Mouse (Mus musculus): ENCODE results near the gene Car1.
A peak's percentile ranks its signal among the peaks of the same experiment; 100 is the strongest.
"Not testable (repeated sequence)": the region's sequence is repeated elsewhere in the genome, so short reads cannot be mapped to it uniquely, and the experiment has no call there.

Car1 gene

GRCm38 (mm10) chr3:14808211-14808610 lies at the start of gene Car1:
TSS of gene Car1 (minus strand) at chr3:14808368.
- no peak for DNase-seq (ENCODE audit: low read depth, low spot score)

GRCm38 (mm10) chr3:14857874-14858273 lies 49.7 kb upstream of the Car1 start:
- DNase-seq (ENCODE audit: low read depth, low spot score): no peak

GRCm38 (mm10) chr3:14854446-14854845 lies 46.3 kb upstream of the Car1 start:
- DNase-seq (ENCODE audit: low read depth, low spot score): no peak

- DNase-seq (ENCODE audit: low read depth, low spot score): no peak
Measured at GRCm38 (mm10) chr3:14853966-14854365, 45.8 kb upstream of the Car1 start.

- DNase-seq (ENCODE audit: low read depth, low spot score): no peak
Measured at GRCm38 (mm10) chr3:14848587-14849254, 40.6 kb upstream of the Car1 start.

GRCm38 (mm10) chr3:14839466-14840118 lies 31.4 kb upstream of the Car1 start:
- no peak for DNase-seq (ENCODE audit: low read depth, low spot score)

GRCm38 (mm10) chr3:14838936-14839335 lies 30.8 kb upstream of the Car1 start:
- DNase-seq (ENCODE audit: low read depth, low spot score): no peak

GRCm38 (mm10) chr3:14832766-14833165 lies 24.6 kb upstream of the Car1 start:
- DNase-seq (ENCODE audit: low read depth, low spot score): no peak

- no peak for DNase-seq (ENCODE audit: low read depth, low spot score)
Measured at GRCm38 (mm10) chr3:14831219-14831835, 23.2 kb upstream of the Car1 start.

- DNase-seq (ENCODE audit: low read depth, low spot score): no peak
Measured at GRCm38 (mm10) chr3:14828896-14829295, 20.7 kb upstream of the Car1 start.

GRCm38 (mm10) chr3:14819844-14820504 lies 11.8 kb upstream of the Car1 start:
- DNase-seq (ENCODE audit: low read depth, low spot score): no peak

GRCm38 (mm10) chr3:14815396-14815795 lies 7.2 kb upstream of the Car1 start:
- DNase-seq (ENCODE audit: low read depth, low spot score): not testable (repeated sequence)

GRCm38 (mm10) chr3:14806702-14807101 lies 1.5 kb downstream of the Car1 start:
- no peak for DNase-seq (ENCODE audit: low read depth, low spot score)

GRCm38 (mm10) chr3:14805962-14806361 lies 2.2 kb downstream of the Car1 start:
- DNase-seq (ENCODE audit: low read depth, low spot score): no peak

- DNase-seq (ENCODE audit: low read depth, low spot score): no peak
Measured at GRCm38 (mm10) chr3:14804906-14805305, 3.3 kb downstream of the Car1 start.

- DNase-seq (ENCODE audit: low read depth, low spot score): no peak
Measured at GRCm38 (mm10) chr3:14797069-14797468, 11.1 kb downstream of the Car1 start.

- DNase-seq (ENCODE audit: low read depth, low spot score): no peak
Measured at GRCm38 (mm10) chr3:14795292-14796020, 12.7 kb downstream of the Car1 start.

GRCm38 (mm10) chr3:14792032-14792431 lies 16.1 kb downstream of the Car1 start:
- DNase-seq (ENCODE audit: low read depth, low spot score): no peak

GRCm38 (mm10) chr3:14787607-14788006 lies 20.6 kb downstream of the Car1 start:
- DNase-seq (ENCODE audit: low read depth, low spot score): peak; percentile 92

GRCm38 (mm10) chr3:14787136-14787535 lies 21.0 kb downstream of the Car1 start:
- DNase-seq (ENCODE audit: low read depth, low spot score): no peak

- DNase-seq (ENCODE audit: low read depth, low spot score): no peak
Measured at GRCm38 (mm10) chr3:14786551-14787079, 21.6 kb downstream of the Car1 start.

All from skeletal muscle tissue, adult 2 months (tissue).